Comparison of ENCODE assay signal across 13 mouse cellular contexts in genomic region chr3:51965841-51966240, GRCm38 (mm10).
DNase-seq lines count a peak whose midpoint lies in the region; ATAC-seq and TF ChIP-seq lines count a peak whose summit lies in the region.
"Had no signal": no experiment of that assay in that cellular context is flagged by ENCODE, and none has a peak within 500 bp of the region (broad histone marks: within the 10 kb centered on the region; RNA-seq: fewer than 3 reads in every experiment).

No protein-coding gene starts in this region.

- TF ChIP-seq POLR2A in myocyte (IDR thresholded peaks at IDR 0.05; ENCODE audit: insufficient read length, low read depth), result no peak

- no peaks in the 10 kb centered on the region for H3K36me3 ChIP-seq in embryonic facial prominence, embryonic 10.5 days (replicated peaks)
- no peaks in the 10 kb centered on the region for H3K36me3 ChIP-seq in hindbrain, embryonic 13.5 days
- H3K36me3 ChIP-seq in myocyte (ENCODE audit: control insufficient read depth, insufficient read depth), result no peaks in the 10 kb centered on the region
- H3K36me3 ChIP-seq in liver, embryonic 11.5 days (ENCODE audit: control insufficient read depth, insufficient read depth, low read length), result no peaks in the 10 kb centered on the region
- H3K36me3 ChIP-seq: embryonic facial prominence, embryonic 15.5 days; kidney, embryonic 15.5 days; limb, embryonic 13.5 days had no signal

- ATAC-seq in hindbrain, embryonic 13.5 days (ENCODE audit: low FRiP score), result no peak
- no peak for ATAC-seq in liver, embryonic 11.5 days (replicated peaks; ENCODE audit: low FRiP score)

- peaks cover 31% of the 10 kb centered on the region for H3K4me1 ChIP-seq in embryonic facial prominence, embryonic 10.5 days
- peaks cover 56% of the 10 kb centered on the region for H3K4me1 ChIP-seq in hindbrain, embryonic 13.5 days (replicated peaks)
- H3K4me1 ChIP-seq in liver, embryonic 11.5 days (replicated peaks; ENCODE audit: control insufficient read depth, insufficient read depth, low read length), result peaks cover 23% of the 10 kb centered on the region

- no peaks in the 10 kb centered on the region for H3K79me2 ChIP-seq in myocyte (ENCODE audit: control insufficient read depth, insufficient read depth)

- H3K27me3 ChIP-seq in embryonic facial prominence, embryonic 10.5 days (replicated peaks; ENCODE audit: low read depth, poor library complexity, severe bottlenecking), result no peaks in the 10 kb centered on the region
- no peaks in the 10 kb centered on the region for H3K27me3 ChIP-seq in hindbrain, embryonic 13.5 days
- H3K27me3 ChIP-seq in myocyte (ENCODE audit: control insufficient read depth, insufficient read depth, insufficient read length), result no peaks in the 10 kb centered on the region
- H3K27me3 ChIP-seq in liver, embryonic 11.5 days (replicated peaks; ENCODE audit: control insufficient read depth, insufficient read depth, low read length), result no peaks in the 10 kb centered on the region
- H3K27me3 ChIP-seq: embryonic facial prominence, embryonic 15.5 days; kidney, embryonic 15.5 days; limb, embryonic 13.5 days; megakaryocyte, embryonic 14.5 days had no signal

- no peak overlapping the region for H3K4me2 ChIP-seq in hindbrain, embryonic 13.5 days
- peak overlapping the region; percentile 20 for H3K4me2 ChIP-seq in myocyte (ENCODE audit: low read depth)
- H3K4me2 ChIP-seq in liver, embryonic 11.5 days, result no peak overlapping the region
- H3K4me2 ChIP-seq: embryonic facial prominence, embryonic 15.5 days; kidney, embryonic 15.5 days; limb, embryonic 13.5 days had no signal

- H3K4me3 ChIP-seq in embryonic facial prominence, embryonic 10.5 days, result no peak overlapping the region
- no peak overlapping the region for H3K4me3 ChIP-seq in hindbrain, embryonic 13.5 days
- no peak overlapping the region for H3K4me3 ChIP-seq in myocyte
- H3K4me3 ChIP-seq in liver, embryonic 11.5 days (ENCODE audit: low read depth, low read length), result no peak overlapping the region
- H3K4me3 ChIP-seq: embryonic facial prominence, embryonic 15.5 days; kidney, embryonic 15.5 days; limb, embryonic 13.5 days; megakaryocyte, embryonic 14.5 days had no signal

- H3ac ChIP-seq in myocyte (ENCODE audit: control insufficient read depth, insufficient read length), result no peak overlapping the region

- 71% methylated on average over 7 of the region's 7 CpGs for whole genome bisulfite sequencing in embryonic facial prominence, embryonic 10.5 days
- 61% methylated on average over 7 of the region's 7 CpGs for whole genome bisulfite sequencing in hindbrain, embryonic 13.5 days
- WGBS in liver, embryonic 11.5 days, result 58% methylated on average over 7 of the region's 7 CpGs

- H3K9me3 ChIP-seq in embryonic facial prominence, embryonic 10.5 days, result no peaks in the 10 kb centered on the region
- H3K9me3 ChIP-seq in hindbrain, embryonic 13.5 days, result no peaks in the 10 kb centered on the region
- H3K9me3 ChIP-seq in liver, embryonic 11.5 days (ENCODE audit: control insufficient read depth, low read length), result no peaks in the 10 kb centered on the region
- H3K9me3 ChIP-seq: embryonic facial prominence, embryonic 15.5 days; kidney, embryonic 15.5 days; limb, embryonic 13.5 days; megakaryocyte, embryonic 14.5 days had no signal

- DNase-seq in layer of hippocampus, adult 18-20 months (ENCODE audit: low spot score in 2 of 2), result peak; percentile 31 to 33
- DNase-seq in layer of hippocampus, postnatal 10 days (ENCODE audit: low spot score in 2 of 2), result no peak
- no peak for DNase-seq in embryonic facial prominence, embryonic 10.5 days (ENCODE audit: low spot score)
- DNase-seq in c-Kit-positive CD71-positive TER-119-positive erythroid progenitor cells, embryonic 14.5 days (ENCODE audit: low spot score), result no peak
- no peak for DNase-seq in liver, embryonic 11.5 days (ENCODE audit: low spot score)
- DNase-seq in spleen, postnatal 10 days (ENCODE audit: low spot score in 2 of 2), result no peak
- DNase-seq: right cerebral cortex, postnatal 4 days had no signal

- no peak overlapping the region for H3K9ac ChIP-seq in hindbrain, embryonic 13.5 days
- H3K9ac ChIP-seq in liver, embryonic 11.5 days (ENCODE audit: low read depth, low read length), result no peak overlapping the region
- H3K9ac ChIP-seq: embryonic facial prominence, embryonic 15.5 days; kidney, embryonic 15.5 days; limb, embryonic 13.5 days had no signal

- H3K27ac ChIP-seq in embryonic facial prominence, embryonic 10.5 days (replicated peaks), result peak overlapping the region; percentile 40; the same call in 1 of the 2 replicates
- peak overlapping the region; percentile 93 for H3K27ac ChIP-seq in hindbrain, embryonic 13.5 days
- H3K27ac ChIP-seq in liver, embryonic 11.5 days (ENCODE audit: low read depth, low read length), result no peak overlapping the region
- H3K27ac ChIP-seq: embryonic facial prominence, embryonic 15.5 days; kidney, embryonic 15.5 days; limb, embryonic 13.5 days had no signal

TF ChIP-seq in myocyte, 11 proteins besides CTCF, POLR2A, EP300 and RAD21:
- TF ChIP-seq POLR2AphosphoS2 (IDR thresholded peaks at IDR 0.05; ENCODE audit: insufficient read length, low read depth), result no peak
- TF ChIP-seq MYOD1 (IDR thresholded peaks at IDR 0.05; ENCODE audit: control insufficient read depth in 1 of 3, insufficient read length in 2 of 3, low read depth in 2 of 3), result peak in 1 of 3 experiments; percentile 36
- TF ChIP-seq TCF12 (IDR thresholded peaks at IDR 0.05; ENCODE audit: insufficient read depth, poor library complexity, severe bottlenecking), result no peak
- TF ChIP-seq E2F4 (IDR thresholded peaks at IDR 0.05; ENCODE audit: insufficient read depth), result no peak

Comparison
In these comparisons a context has a peak if more than half of its experiments do, and no peak if none do; other contexts are left out.
1. DNase-seq: peak in layer of hippocampus, adult 18-20 months (2 of 2); none in layer of hippocampus, postnatal 10 days (0 of 2), embryonic facial prominence, embryonic 10.5 days (single experiment), c-Kit-positive CD71-positive TER-119-positive erythroid progenitor cells, embryonic 14.5 days (single experiment), liver, embryonic 11.5 days (single experiment) and spleen, postnatal 10 days (0 of 2).